Mouse (Mus musculus): ENCODE results near the gene Map3k5.

DNA sequence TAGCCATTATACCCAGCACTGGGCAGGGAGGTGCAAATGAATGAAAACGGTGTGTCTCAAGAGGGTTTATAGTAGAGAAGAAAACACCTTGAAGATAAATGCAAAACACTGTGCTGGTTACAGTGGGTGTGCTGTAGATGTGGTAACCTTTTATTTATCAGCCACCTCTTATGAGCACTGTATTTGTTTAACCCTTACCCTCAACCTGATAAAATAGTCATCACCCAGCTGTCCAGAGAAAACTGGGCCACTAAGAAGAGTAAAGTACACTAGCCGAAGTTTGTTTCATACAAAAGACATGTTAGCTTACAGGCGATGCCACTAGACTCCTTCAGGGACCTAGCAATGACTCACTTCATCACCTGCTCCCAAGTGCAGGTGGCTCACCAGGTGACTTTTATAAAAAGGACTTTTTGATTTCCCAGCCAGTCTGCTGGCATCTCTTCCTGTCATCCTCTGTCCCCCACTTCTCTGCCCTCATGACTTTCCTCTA, 235.0 kb downstream of the Map3k5 start:
- no peak for TF ChIP-seq CTCF (IDR thresholded peaks at IDR 0.05)
- no peak for TF ChIP-seq EP300 (IDR thresholded peaks at IDR 0.05)
